Mouse (Mus musculus) kidney, adult 2 months (tissue): Measurements from ENCODE around the gene Gm45716.

ENCODE experiments used
- CTCF ChIP-seq: fragments of 200-500 bp; conservative IDR thresholded peaks from 2 replicates; pipeline ENCODE4 v1.5.1; 2011; ENCODE audit warnings: low read depth, mild to moderate bottlenecking, control low read depth, low read length, moderate library complexity, mixed read lengths; ENCODE audit not compliant: insufficient read depth, insufficient read length
- POLR2A ChIP-seq: fragments of 200-500 bp; IDR thresholded peaks from one replicate; pipeline ENCODE4 v1.6.1; 2011; ENCODE audit warnings: low read depth, low read length, control low read depth

DNA sequence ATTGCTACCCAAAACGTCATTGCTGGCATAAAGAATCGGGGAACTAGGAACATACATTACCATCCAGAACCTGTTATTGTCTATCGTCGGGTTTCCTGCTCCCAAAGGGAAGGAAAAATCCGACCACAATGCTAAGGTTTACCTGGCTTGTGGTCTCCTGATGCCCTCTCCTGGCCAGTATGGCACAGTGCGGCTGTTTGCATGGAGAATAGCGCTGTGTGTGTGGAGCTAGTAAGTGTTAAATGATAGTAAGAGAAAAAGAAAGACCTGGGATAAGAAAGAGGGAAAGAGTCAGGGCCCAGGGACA is 17.5 kb upstream of the Gm45716 start:
- TF ChIP-seq POLR2A = no peak
- peak; percentile 99 for TF ChIP-seq CTCF
